Mouse (Mus musculus): Measurements from ENCODE around the gene Egfem1.

The Egfem1 gene

DNA sequence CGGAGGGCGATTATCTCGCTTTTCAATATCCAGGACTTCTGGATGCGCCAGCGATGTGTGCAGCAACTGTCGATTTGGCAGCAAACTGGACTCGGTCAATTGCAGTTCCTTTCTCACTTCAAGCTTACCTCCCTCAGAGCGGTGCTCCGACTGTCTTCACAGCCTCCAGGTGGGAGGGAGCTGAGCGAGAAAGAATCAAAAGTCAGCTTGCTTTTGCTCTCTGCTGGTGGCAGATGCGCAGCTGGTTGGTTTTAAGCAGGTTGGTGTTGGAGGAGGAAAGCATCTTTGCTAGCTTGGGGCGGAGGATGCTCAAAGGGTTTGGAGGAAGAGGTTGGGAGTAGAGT is at the start of gene Egfem1:
TSS of gene Egfem1 (plus strand) at position 72 of the 344 bp plus-strand sequence.
- DNase-seq, result no peak

DNA sequence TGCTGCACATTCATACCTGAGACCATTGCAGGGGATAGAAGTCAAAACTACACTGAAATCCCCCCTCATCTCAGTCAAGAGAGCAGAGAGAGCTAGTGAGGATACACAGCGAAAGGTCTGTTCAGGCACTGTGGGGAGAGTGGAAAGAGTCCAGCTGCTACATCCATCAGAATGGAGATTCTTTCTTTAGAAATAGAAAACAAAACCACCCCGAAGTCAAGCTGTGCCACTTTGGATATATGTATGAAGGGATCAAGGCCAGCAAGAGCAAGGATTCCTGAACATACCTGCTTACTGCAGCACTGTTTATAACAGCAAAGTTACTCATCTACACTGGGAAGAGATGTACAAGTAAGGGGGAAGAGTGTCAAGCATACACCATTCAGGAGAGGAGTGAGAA is 48.7 kb upstream of the Egfem1 start:
- no peak for DNase-seq

DNA sequence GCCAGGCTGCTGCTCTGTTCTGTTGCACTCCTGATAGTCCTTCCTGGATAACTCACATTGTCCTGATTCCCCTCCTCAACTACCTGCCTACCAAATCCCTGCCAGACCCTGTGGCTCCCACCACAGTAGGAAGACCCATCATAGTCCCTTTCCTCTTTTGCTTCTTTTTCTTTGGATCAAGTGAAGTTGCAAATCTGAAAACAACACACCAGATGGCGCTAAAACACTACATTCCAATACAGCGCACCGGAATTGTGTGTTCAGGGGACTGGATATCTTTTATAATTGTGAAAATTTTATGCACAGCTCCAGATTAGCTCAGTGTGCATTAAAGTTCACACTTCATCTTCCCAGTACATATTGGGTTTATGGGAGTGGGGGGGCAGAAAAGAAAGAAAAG is 45.7 kb upstream of the Egfem1 start:
- DNase-seq, result peak; percentile 44

GRCm38 (mm10) chr3:29036620-29037019 is 45.2 kb upstream of the Egfem1 start:
- no peak for DNase-seq

- no peak for DNase-seq
Observed at GRCm38 (mm10) chr3:29040064-29040463, 41.8 kb upstream of the Egfem1 start.

GRCm38 (mm10) chr3:29046281-29046680 is 35.5 kb upstream of the Egfem1 start:
- DNase-seq, result no peak

DNA sequence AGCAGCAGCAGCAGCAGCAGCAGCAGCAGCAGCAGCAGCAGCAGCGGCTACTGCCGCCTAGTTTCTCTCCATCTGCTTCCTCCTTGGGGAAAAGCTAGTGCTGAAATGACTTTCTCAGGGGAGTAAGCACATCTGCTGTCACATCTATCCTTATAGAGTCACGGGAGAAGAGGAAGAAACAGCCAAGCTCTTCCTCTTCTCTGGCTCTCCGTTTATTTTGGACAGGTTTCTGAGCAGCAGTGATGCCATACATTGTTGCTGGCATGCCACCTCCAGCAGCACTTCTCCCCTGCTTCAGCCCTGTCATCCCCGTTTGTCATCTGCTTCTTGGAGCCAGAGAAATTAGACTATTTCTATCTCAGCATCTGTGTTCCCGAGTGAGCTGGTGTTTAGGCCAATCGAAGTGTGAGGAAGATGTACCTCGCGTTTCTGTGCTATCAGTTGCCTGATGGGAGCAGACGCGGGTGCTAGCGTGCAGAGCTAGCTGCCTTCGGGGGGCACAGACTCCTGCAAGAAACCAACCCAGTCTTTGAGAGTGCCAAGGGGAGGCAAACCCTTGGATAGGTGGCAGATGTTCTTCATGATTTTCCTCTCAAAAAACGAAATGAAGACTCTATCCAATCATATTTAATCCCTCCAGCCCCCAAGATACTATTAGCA is 34.4 kb upstream of the Egfem1 start:
- DNase-seq, result no peak

- no peak for DNase-seq
Observed at GRCm38 (mm10) chr3:29063156-29063555, 18.7 kb upstream of the Egfem1 start.

GRCm38 (mm10) chr3:29068428-29069098 is 13.3 kb upstream of the Egfem1 start:
- no peak for DNase-seq

DNA sequence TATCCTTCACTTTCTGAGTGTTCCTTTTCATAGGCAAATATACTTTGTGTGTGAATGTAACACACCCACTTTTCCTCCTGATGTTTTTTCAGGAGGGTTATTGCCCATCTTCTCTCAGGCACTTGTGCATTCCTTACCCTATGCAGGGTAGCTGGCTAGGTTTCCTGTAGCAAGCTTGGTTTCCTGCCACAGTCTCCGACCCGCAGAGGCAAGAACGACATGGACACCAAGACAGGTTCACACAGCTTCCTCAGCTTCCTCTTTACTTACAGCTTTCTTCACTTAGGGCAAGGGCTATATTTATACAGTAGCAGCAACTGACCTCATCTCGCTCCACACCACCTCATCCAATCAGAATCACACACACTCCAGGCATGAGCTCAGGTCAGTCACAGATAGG is 10.5 kb upstream of the Egfem1 start:
- DNase-seq, result no peak

GRCm38 (mm10) chr3:29081517-29081916 is 306 bp upstream of the Egfem1 start:
- DNase-seq, result peak; percentile 6

GRCm38 (mm10) chr3:29082296-29082995 is 623 bp downstream of the Egfem1 start:
- DNase-seq, result peak; percentile 30

- DNase-seq, result no peak
Observed at GRCm38 (mm10) chr3:29082996-29083350, 1.1 kb downstream of the Egfem1 start.

- DNase-seq, result no peak
Observed at GRCm38 (mm10) chr3:29098467-29098866, 16.6 kb downstream of the Egfem1 start.

DNA sequence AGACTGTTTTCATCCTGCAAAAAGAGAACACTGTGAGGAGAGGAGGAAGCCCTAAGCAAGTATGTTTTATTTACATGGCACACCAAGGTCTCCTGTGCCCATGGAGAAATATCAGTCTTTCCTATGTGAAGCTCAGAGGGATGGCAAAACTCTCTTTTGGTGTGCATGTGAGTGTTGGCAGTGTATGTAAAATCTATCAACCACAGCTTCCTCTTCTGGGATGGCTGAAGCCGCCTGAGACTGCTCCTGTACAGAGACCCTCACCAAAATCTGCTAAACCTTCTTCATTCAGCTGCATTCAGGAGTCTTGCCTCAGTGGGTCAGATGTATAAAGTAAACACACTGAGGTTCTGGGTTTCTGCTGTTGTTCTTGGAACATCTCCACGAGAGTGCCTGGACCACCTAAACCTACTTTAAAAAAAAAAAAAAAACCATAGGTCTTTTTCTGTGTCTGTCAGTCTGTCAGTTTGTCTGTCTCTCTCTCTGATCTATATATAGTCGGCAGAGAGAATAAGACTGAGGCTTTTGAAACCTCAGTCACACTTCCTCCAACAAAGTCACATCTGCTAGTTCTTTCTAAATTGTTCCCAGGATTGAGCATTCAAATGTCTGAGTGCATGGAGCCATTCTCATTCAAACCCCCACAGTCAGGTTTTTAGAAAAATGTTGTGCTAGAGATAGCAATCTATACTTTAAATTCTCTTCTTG is 24.3 kb downstream of the Egfem1 start:
- DNase-seq, result no peak

- DNase-seq, result no peak
Observed at GRCm38 (mm10) chr3:29107134-29107533, 25.3 kb downstream of the Egfem1 start.

DNA sequence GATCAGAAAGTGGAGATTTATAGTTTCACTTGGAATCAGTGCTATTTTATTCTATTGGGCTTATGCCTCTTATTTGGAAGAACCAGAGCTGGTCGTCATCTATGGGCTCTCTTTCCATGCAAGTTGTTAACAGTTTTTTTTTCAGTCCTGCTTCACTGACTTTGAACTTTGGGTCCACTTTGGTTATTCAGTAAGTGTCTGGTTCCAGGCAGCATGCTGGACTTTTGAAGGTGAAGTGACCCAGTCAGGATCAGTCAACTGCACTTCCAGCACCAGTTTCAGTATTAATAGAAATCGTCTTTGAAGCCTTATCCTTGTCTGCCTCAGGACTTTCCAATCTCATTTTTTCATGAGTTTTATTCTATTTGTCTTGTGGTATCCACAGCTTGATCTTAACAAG is 28.5 kb downstream of the Egfem1 start:
- DNase-seq, result no peak

- no peak for DNase-seq
Observed at GRCm38 (mm10) chr3:29114517-29114916, 32.7 kb downstream of the Egfem1 start.

DNA sequence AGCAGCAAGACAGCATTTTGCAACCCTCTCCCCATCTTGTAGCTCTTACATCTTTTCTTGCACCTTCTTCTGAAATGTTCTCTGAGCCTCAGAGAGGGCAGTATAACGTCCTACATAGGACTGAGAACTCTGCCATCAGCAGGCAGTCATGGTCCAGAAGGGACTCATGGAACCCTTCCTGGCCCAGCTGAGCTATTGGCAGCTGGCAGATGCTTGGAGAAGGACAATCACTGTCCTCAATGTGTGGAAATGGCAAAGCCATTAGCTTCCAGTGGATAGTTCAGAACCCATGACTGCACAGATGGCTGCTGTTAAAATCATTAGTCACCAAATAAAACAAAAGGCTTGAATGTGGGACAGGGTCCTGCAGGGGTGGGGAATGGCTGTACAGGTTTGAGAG is 35.6 kb downstream of the Egfem1 start:
- no peak for DNase-seq

- DNase-seq, result no peak
Observed at GRCm38 (mm10) chr3:29122556-29122955, 40.7 kb downstream of the Egfem1 start.

- no peak for DNase-seq
Observed at GRCm38 (mm10) chr3:29132054-29132931, 50.5 kb downstream of the Egfem1 start.

DNA sequence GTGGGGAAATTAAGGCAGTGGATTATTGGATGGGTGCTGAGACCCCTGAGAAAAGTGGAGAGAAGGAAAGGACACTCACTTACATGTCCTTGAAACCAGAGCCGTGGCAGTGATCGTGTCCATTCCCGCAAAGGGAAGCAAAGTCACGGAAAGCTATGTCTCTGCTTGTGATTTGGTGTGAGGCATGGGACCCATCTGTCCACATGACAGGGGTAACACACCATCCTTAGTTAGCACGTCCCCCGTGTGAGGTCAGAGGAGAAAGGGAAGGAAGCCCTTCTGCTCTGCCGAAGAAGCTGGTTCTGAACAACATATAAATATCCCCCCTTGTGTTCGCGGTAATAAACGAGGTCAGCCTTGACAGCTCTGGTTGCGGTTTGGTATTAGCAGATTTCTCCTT is 52.7 kb downstream of the Egfem1 start:
- peak; percentile 16 for DNase-seq

All from lung, postnatal 14 days (tissue).